Mouse (Mus musculus) lung, postnatal 0 days (tissue): ENCODE results near the gene Gucy2g. TPM values are rescaled to one million over a fixed set of nuclear protein-coding genes. Genes with fewer than 3 reads are reported as not detected.

ENCODE experiments used
- ATAC-seq: fragments of 200-750 bp; cut with Nextera tagmentation; 2 replicates; pipeline ENCODE4 v1.8.0; 2017; ENCODE audit warnings: moderate library complexity
- DNase-seq: peaks from one replicate; pipeline ENCODE4 v3.0.0-alpha.2; 2016; ENCODE audit warnings: low spot score
- H3K27ac ChIP-seq: fragments of 300-500 bp; sonication (generic); 2 replicates; pipeline ENCODE4 v1.5.1; 2014; ENCODE audit warnings: antibody characterized with exemption, mild to moderate bottlenecking, low read length, mixed read lengths
- H3K27me3 ChIP-seq: fragments of 300-500 bp; sonication (generic); replicated peaks from 2 replicates; pipeline ENCODE4 v1.6.1; 2014; ENCODE audit warnings: low read length, mixed read lengths; ENCODE audit not compliant: insufficient read depth
- H3K36me3 ChIP-seq: fragments of 300-500 bp; sonication (generic); 2 replicates; pipeline ENCODE4 v1.6.1; 2014; ENCODE audit warnings: low read length, mixed read lengths; ENCODE audit not compliant: insufficient read depth
- H3K4me1 ChIP-seq: fragments of 300-500 bp; sonication (generic); 2 replicates; pipeline ENCODE4 v1.6.1; 2014; ENCODE audit warnings: antibody characterized with exemption, low read depth, low read length, mixed read lengths; ENCODE audit not compliant: insufficient read depth
- H3K4me2 ChIP-seq: fragments of 300-500 bp; sonication (generic); replicated peaks from 2 replicates; pipeline ENCODE4 v1.6.1; 2014; ENCODE audit warnings: low read depth, mild to moderate bottlenecking, low read length, moderate library complexity, mixed read lengths
- H3K4me3 ChIP-seq: fragments of 300-500 bp; sonication (generic); 2 replicates; pipeline ENCODE4 v1.5.1; 2014; ENCODE audit warnings: low read depth, low read length
- H3K9ac ChIP-seq: fragments of 300-500 bp; sonication (generic); replicated peaks from 2 replicates; pipeline ENCODE4 v1.6.1; 2014; ENCODE audit warnings: low read depth, mild to moderate bottlenecking
- H3K9me3 ChIP-seq: fragments of 300-500 bp; sonication (generic); 2 replicates; pipeline ENCODE4 v1.6.1; 2016; ENCODE audit warnings: low read length, mixed read lengths
- CTCF ChIP-seq: IDR thresholded peaks from 2 replicates; pipeline ENCODE4 v1.5.1; 2016; ENCODE audit warnings: antibody characterized with exemption, mild to moderate bottlenecking
- EP300 ChIP-seq: IDR thresholded peaks from 2 replicates; pipeline ENCODE4 v1.6.1; 2016; ENCODE audit warnings: antibody characterized with exemption, mild to moderate bottlenecking, control low read depth
- WGBS: fragments of 180-500 bp; shearing (Covaris S2); extraction: QIAGEN DNeasy Blood & Tissue Kit; methylation state at CpG from one replicate; pipeline ENCODE4 v1.1.7; 2014; 5-methylcytosine and 5-hydroxymethylcytosine counted together
- polyA plus RNA-seq: library from polyadenylated mRNA; unstranded; fragments of >200 nt; fragmentation: Nextera tagmentation; extraction: Ambion mirVana; gene quantifications from 2 replicates; pipeline ENCODE4 v1.2.1, GENCODE M21; 2015

Gucy2g gene
- polyA plus RNA-seq, 1 experiment from 2014 or later: 0.05 TPM

GRCm38 (mm10) chr19:55206482-55207138 is 34.4 kb downstream of the Gucy2g start:
- Histone ChIP-seq H3K27me3 (no peaks in the 10 kb centered on the region), H3K9ac (no peak overlapping the region), H3K36me3 (no peaks in the 10 kb centered on the region), H3K4me1 (no peaks in the 10 kb centered on the region), H3K9me3 (no peaks in the 10 kb centered on the region), H3K4me3 (no peak overlapping the region), H3K4me2 (no peak overlapping the region), H3K27ac (no peak overlapping the region)
- DNase-seq: peak; percentile 79
- ATAC-seq: peak; percentile 41; the same call in 1 of the 2 replicates
- 36% methylated on average over 8 of the region's 8 CpGs for WGBS
- TF ChIP-seq EP300 (no peak), CTCF (peak; percentile 89)

GRCm38 (mm10) chr19:55198303-55198702 is 42.7 kb downstream of the Gucy2g start:
- peak; percentile 57 for ATAC-seq
- no peaks in the 10 kb centered on the region for H3K9me3 ChIP-seq
- DNase-seq: peak; percentile 84
- H3K9ac ChIP-seq: no peak overlapping the region
- H3K27ac ChIP-seq: no peak overlapping the region
- H3K36me3 ChIP-seq: no peaks in the 10 kb centered on the region
- H3K4me3 ChIP-seq: no peak overlapping the region
- H3K4me1 ChIP-seq: peaks cover 8% of the 10 kb centered on the region; the same call in 1 of the 2 replicates
- peak; percentile 41; the same call in 1 of the 2 replicates for TF ChIP-seq EP300
- TF ChIP-seq CTCF: peak; percentile 88
- H3K4me2 ChIP-seq: no peak overlapping the region
- no peaks in the 10 kb centered on the region for H3K27me3 ChIP-seq
- 22% methylated on average over 5 of the region's 5 CpGs for WGBS

GRCm38 (mm10) chr19:55195574-55195973 is 45.5 kb downstream of the Gucy2g start:
- Histone ChIP-seq H3K27ac (peak overlapping the region; percentile 75), H3K27me3 (no peaks in the 10 kb centered on the region), H3K4me2 (no peak overlapping the region), H3K4me3 (no peak overlapping the region), H3K9ac (no peak overlapping the region), H3K4me1 (peaks cover 20% of the 10 kb centered on the region; the same call in 1 of the 2 replicates), H3K9me3 (no peaks in the 10 kb centered on the region), H3K36me3 (no peaks in the 10 kb centered on the region)
- TF ChIP-seq EP300 (no peak), CTCF (no peak)
- 43% methylated on average over 3 of the region's 3 CpGs for WGBS
- DNase-seq (peak; percentile 44), ATAC-seq (no peak)

- peak; percentile 82 for DNase-seq
- H3K27ac ChIP-seq: peak overlapping the region; percentile 75
Measured at GRCm38 (mm10) chr19:55194520-55195170, 46.4 kb downstream of the Gucy2g start.

GRCm38 (mm10) chr19:55193717-55194394 is 47.2 kb downstream of the Gucy2g start:
- no peaks in the 10 kb centered on the region for H3K36me3 ChIP-seq
- H3K4me2 ChIP-seq: no peak overlapping the region
- TF ChIP-seq EP300: peak; percentile 81
- TF ChIP-seq CTCF: no peak; the same call in 1 of the 2 replicates
- no peaks in the 10 kb centered on the region for H3K9me3 ChIP-seq
- H3K4me1 ChIP-seq: peaks cover 20% of the 10 kb centered on the region; the same call in 1 of the 2 replicates
- DNase-seq: peak; percentile 90
- no peak overlapping the region for H3K4me3 ChIP-seq
- H3K27ac ChIP-seq: peak overlapping the region; percentile 75
- ATAC-seq: peak; percentile 66
- 41% methylated on average over 11 of the region's 11 CpGs for WGBS
- H3K27me3 ChIP-seq: no peaks in the 10 kb centered on the region
- H3K9ac ChIP-seq: no peak overlapping the region

More at GRCm38 (mm10) chr19:55194520-55195170, 46.4 kb downstream of the Gucy2g start:
- Histone ChIP-seq H3K4me1 (peaks cover 20% of the 10 kb centered on the region; the same call in 1 of the 2 replicates), H3K9ac (no peak overlapping the region), H3K4me2 (no peak overlapping the region), H3K4me3 (no peak overlapping the region), H3K36me3 (no peaks in the 10 kb centered on the region), H3K9me3 (no peaks in the 10 kb centered on the region), H3K27me3 (no peaks in the 10 kb centered on the region)
- 48% methylated on average over 7 of the region's 7 CpGs for WGBS
- ATAC-seq: peak; percentile 55
- TF ChIP-seq CTCF (no peak), EP300 (peak; percentile 71)
